Mouse (Mus musculus) ES-Bruce4 (cell line): ENCODE measurements at regions not wholly inside any gene's neighbourhood (a gene's known extent, or its start where the extent isn't known, plus 50 kb on each side); places are given as distances from the start of the nearest gene placed in this dataset.

Experiments
- H3K27ac ChIP-seq: 2 replicates; pipeline ENCODE4 v1.5.1; 2012; ENCODE audit warnings: low read length, inconsistent platforms; ENCODE audit not compliant: insufficient read depth
- H3K27me3 ChIP-seq: 2 replicates; pipeline ENCODE4 v1.6.1; 2012; ENCODE audit warnings: mild to moderate bottlenecking, low read length, inconsistent platforms; ENCODE audit not compliant: control insufficient read depth, poor library complexity, insufficient read depth, severe bottlenecking
- H3K36me3 ChIP-seq: 2 replicates; pipeline ENCODE4 v1.6.1; 2012; ENCODE audit warnings: inconsistent platforms, mild to moderate bottlenecking, low read length, moderate library complexity; ENCODE audit not compliant: control insufficient read depth, poor library complexity, insufficient read depth, severe bottlenecking
- H3K4me1 ChIP-seq: one replicate; pipeline ENCODE4 v1.8.1; 2011; ENCODE audit warnings: low read length; ENCODE audit not compliant: control insufficient read depth, insufficient read depth
- H3K4me3 ChIP-seq: 2 replicates; pipeline ENCODE4 v1.5.1; 2011; ENCODE audit warnings: low read depth, mild to moderate bottlenecking, low read length
- H3K9ac ChIP-seq: 2 replicates; pipeline ENCODE4 v1.6.1; 2012; ENCODE audit warnings: low read depth, mild to moderate bottlenecking, inconsistent platforms; ENCODE audit not compliant: poor library complexity, severe bottlenecking
- H3K9me3 ChIP-seq: replicated peaks from 2 replicates; pipeline ENCODE4 v1.6.1; 2012; ENCODE audit warnings: mild to moderate bottlenecking, low read length, inconsistent platforms; ENCODE audit not compliant: control insufficient read depth, poor library complexity, insufficient read depth, severe bottlenecking
- CTCF ChIP-seq: IDR thresholded peaks from one replicate; pipeline ENCODE4 v1.8.1; 2011; ENCODE audit warnings: low read depth, low read length
- EP300 ChIP-seq: IDR thresholded peaks from 2 replicates; pipeline ENCODE4 v1.6.1; 2011; ENCODE audit warnings: low read depth, low read length; ENCODE audit not compliant: insufficient read depth
- POLR2A ChIP-seq: IDR thresholded peaks from one replicate; pipeline ENCODE4 v1.8.1; 2011; ENCODE audit warnings: low read length; ENCODE audit not compliant: insufficient read depth

DNA sequence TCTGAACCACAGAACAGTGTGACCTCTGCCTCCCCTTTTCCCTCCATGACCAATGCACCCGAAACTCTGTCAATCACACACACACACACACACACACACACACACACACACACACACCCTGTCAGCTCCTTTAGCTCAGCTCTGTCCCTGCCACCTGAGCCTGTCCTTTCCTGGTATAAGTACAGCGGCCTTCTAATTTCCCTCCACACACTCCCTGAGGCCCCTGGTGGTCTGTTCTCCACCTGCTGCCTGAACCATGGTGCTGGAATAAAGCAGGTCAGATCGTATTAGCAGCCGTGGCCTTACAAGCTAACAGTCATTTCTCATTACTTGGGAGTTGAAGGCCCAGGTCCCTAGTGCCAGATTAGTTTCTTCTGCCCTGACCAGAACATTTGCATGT lies 132.8 kb upstream of the Tle3 start:
- H3K36me3 ChIP-seq = no peaks in the 10 kb centered on the region
- no peaks in the 10 kb centered on the region for H3K9me3 ChIP-seq
- TF ChIP-seq CTCF (no peak), POLR2A (no peak), EP300 (no peak)
- H3K4me3 ChIP-seq = no peak overlapping the region
- no peaks in the 10 kb centered on the region for H3K27me3 ChIP-seq
- no peaks in the 10 kb centered on the region for H3K4me1 ChIP-seq
- H3K9ac ChIP-seq = no peak overlapping the region
- H3K27ac ChIP-seq = no peak overlapping the region

DNA sequence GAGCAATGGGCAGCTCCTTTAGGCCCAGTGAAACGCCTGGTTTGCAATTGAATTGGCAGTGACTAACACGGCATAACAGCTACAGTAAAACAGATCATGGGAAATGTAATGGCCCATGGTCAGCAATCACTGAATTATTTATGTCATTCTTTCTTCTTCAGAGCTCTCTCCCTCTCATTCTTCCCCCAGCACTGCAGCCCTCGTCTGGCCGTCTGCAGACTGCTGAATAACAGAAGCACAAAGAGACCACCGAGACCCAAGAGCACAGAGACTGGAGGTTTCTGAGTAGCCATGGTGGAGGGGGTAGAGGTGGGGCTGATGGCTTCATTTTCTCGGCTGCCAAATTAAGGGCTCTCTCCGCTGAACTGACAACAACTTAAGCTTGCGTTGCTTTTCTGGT lies 130.7 kb upstream of the Tle3 start:
- TF ChIP-seq POLR2A (no peak), EP300 (no peak), CTCF (no peak)
- H3K4me3 ChIP-seq = no peak overlapping the region
- H3K27me3 ChIP-seq = no peaks in the 10 kb centered on the region
- no peak overlapping the region for H3K27ac ChIP-seq
- no peaks in the 10 kb centered on the region for H3K9me3 ChIP-seq
- H3K9ac ChIP-seq = no peak overlapping the region
- no peaks in the 10 kb centered on the region for H3K36me3 ChIP-seq
- H3K4me1 ChIP-seq = no peaks in the 10 kb centered on the region

DNA sequence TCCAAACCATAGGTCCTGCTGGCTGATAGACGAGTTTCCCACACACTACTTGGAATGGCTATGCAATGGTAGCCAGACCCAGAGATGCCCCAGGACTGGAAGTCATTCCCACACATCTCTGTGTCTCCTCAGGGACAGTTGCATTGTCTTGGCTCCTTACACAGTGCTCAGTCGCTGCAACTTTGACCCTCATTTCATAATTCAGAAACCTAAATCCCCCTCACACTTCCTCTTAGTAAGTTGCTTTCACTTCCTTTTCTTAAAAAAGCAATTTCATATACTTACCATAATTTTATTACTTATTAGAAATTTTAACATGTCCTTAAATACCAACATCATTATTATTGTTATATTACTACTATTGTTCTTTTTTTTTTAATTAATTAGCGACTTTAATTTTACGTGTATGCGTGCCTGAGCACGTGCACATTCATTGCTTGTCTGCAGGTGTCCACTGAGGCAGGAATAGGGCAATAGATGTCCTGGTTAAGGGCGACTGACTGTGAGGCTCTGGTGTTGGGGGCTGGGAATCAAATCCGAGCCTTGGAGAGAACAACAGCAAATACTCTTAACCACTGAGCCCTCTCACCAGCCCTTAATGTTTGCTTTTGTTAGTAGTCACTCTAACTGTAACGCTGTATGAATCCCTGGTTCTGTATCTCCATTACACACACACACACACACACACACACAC lies 129.9 kb upstream of the Tle3 start:
- Histone ChIP-seq H3K9ac (no peak overlapping the region), H3K27me3 (no peaks in the 10 kb centered on the region), H3K4me1 (no peaks in the 10 kb centered on the region), H3K27ac (no peak overlapping the region), H3K9me3 (no peaks in the 10 kb centered on the region), H3K4me3 (no peak overlapping the region), H3K36me3 (no peaks in the 10 kb centered on the region)
- TF ChIP-seq POLR2A (no peak), CTCF (no peak), EP300 (no peak)

DNA sequence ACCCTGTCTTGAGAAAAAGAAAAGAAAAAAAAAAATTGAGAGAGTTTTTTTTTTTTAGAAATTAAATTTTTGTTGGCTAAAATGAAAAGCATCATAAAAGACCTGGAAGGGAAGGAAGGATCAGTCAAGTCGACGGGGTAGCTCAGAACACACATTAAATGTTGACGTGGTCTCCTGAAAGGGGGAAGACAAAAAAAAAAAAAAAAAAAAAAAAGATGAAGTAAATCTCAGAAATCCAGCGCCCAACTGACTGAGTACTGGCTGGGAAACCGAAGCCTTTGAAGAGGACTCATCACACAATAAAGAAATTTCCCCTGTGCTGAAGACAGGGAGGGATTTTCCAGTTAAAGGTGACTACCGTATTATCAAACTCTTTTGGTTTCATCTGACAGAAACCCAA lies 128.9 kb upstream of the Tle3 start:
- Histone ChIP-seq H3K36me3 (no peaks in the 10 kb centered on the region), H3K4me1 (no peaks in the 10 kb centered on the region), H3K9ac (no peak overlapping the region), H3K27ac (no peak overlapping the region), H3K9me3 (no peaks in the 10 kb centered on the region), H3K27me3 (no peaks in the 10 kb centered on the region), H3K4me3 (no peak overlapping the region)
- TF ChIP-seq CTCF = no peak
- no peak for TF ChIP-seq EP300

DNA sequence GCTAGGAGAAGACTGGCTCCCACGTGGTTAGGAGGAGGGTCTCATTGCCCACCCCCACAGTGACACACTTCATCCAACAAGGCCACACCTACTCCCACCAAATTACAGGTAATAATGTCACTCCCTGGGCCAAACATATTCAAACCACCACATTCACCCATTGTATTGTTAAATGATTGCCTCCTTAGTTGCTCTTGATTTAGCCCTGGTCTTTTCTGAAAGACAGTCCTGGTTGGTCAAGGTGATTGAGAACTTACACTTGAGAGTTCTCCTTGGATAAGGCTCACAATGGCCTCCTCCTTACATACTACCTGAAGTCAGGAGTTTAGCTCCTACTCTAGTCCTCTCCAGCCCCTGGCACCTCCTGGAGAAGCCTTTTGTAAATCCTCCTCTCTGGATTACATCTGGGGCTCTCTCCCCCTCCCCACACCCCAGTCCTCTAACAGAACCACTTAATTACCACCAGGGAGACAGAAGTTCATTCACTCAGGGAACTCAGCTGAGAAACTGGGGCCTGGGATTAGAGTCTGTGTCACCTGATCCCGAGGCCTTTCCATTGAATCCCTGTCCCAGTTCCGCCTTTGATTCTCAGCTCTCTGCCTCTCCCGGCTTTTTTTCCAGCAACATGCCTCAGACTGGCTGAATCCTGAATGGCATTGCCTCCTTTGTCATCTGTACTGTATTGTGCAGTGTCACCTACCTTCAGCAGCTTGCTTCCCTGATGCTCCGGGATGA lies 122.3 kb upstream of the Tle3 start:
- 0 out of 2 replicates have a peak overlapping the region, but pooled peaks have one; percentile 20 for H3K27ac ChIP-seq
- no peak for TF ChIP-seq POLR2A
- TF ChIP-seq CTCF = no peak
- no peak for TF ChIP-seq EP300
- H3K9me3 ChIP-seq = no peaks in the 10 kb centered on the region

DNA sequence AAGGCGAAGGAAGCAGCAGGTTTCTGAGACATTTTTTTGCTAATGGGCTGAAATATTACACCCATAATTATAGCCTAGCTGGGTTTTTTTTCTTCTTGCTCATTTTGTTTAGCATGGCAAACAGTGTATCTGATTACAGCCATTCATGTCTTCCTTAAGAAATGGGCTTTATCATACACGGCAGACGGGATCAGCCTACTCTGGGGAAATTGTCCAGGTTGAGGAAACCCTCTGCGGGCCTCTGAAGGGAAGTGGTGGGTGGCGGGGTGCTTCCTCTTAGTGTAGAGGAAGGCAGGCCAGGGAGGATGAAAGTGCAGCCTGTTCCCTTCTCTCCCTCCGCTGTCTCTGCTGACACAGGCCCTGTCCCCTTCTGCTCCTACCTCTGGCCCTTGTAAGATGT lies 120.6 kb upstream of the Tle3 start:
- H3K27me3 ChIP-seq = no peaks in the 10 kb centered on the region
- no peak overlapping the region for H3K9ac ChIP-seq
- H3K4me3 ChIP-seq = no peak overlapping the region
- TF ChIP-seq POLR2A (no peak), CTCF (no peak), EP300 (no peak)
- H3K4me1 ChIP-seq = no peaks in the 10 kb centered on the region
- no peak overlapping the region for H3K27ac ChIP-seq
- H3K9me3 ChIP-seq = no peaks in the 10 kb centered on the region; the same call in 1 of the 2 replicates
- no peaks in the 10 kb centered on the region for H3K36me3 ChIP-seq

More for the DNA sequence above, 122.3 kb upstream of the Tle3 start:
- Histone ChIP-seq H3K4me1 (no peaks in the 10 kb centered on the region), H3K27me3 (no peaks in the 10 kb centered on the region), H3K4me3 (no peak overlapping the region), H3K9ac (no peak overlapping the region), H3K36me3 (no peaks in the 10 kb centered on the region)
